Mouse (Mus musculus) cerebellum, adult 18-20 months (tissue): ENCODE measurements around the gene Slc27a4.

Experiments used
- DNase-seq, 2 experiments: peaks; one replicate each; pipeline ENCODE4 v3.0.0; 2021

The Slc27a4 gene

DNA sequence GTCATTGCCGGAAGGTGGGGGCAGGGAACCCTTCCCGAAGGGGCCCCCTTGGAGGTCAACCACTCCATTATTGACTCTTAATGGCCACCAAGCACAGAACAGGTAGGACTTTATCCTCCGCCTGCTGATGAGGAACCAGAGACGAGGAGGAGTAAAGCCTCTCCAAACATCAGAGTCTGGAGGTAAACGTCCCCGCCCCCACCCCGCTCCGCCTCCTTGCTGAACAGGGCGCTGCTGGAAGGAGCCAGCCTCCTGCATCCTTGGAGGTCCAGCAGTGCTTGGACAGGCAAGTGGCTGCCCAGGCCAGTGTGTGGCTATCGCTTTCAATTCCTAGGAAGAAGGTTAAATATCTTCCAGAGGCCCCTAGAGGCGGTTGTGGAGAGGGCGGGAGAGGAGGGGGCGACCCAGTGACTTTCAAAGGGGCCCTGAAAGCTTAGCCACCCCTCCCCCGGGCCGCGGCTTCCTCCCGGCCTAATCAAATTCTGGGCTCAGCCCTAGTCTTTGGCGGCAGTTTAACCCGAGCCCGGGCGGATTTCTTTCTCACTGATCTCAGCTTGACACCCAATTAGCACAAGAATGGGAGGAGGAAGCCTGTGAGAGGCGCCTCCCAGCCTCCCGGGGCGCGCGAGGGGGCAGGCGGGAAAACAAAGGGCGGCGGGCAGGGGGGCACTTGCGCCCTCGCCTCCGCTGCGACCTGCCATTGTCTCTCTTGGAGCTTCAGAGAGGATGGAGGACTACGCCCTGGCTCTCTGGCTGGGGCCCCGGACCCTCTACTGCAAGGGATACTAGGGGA, 17.8 kb downstream of the Slc27a4 start, which contains the start of gene Urm1:
Gene Urm1, plus strand, starts transcription at position 51 of the 793 bp plus-strand sequence.
- peak; percentile 63 to 64 for DNase-seq

DNA sequence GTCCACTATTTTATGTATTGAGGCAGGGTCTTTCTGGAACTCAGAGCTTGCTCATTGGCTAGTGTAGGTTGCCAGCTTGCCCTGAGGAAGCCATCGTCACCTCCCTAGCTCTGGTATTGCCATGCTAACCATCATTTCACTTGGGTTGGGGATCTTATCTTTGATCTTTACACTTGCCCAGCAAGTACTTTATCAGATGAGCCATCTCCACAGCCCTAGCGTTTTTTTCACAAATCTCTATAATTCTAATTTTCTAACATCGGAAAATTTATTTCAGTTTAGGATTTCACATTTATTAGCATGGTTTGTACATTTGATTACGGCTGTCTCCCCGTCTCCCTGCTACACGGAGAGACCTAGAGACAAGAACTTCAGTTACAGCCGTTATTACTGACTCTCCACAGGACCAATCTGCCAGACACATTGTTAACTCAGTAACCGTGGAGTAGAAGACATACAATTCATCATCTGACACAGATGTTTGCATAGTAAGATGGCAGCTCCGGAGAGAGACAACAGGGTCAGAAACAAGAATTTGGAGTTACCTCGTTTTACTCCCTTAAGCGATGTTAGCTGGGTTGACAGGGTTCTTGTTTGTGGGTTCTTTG, 24.0 kb downstream of the Slc27a4 start:
- DNase-seq = no peak

DNA sequence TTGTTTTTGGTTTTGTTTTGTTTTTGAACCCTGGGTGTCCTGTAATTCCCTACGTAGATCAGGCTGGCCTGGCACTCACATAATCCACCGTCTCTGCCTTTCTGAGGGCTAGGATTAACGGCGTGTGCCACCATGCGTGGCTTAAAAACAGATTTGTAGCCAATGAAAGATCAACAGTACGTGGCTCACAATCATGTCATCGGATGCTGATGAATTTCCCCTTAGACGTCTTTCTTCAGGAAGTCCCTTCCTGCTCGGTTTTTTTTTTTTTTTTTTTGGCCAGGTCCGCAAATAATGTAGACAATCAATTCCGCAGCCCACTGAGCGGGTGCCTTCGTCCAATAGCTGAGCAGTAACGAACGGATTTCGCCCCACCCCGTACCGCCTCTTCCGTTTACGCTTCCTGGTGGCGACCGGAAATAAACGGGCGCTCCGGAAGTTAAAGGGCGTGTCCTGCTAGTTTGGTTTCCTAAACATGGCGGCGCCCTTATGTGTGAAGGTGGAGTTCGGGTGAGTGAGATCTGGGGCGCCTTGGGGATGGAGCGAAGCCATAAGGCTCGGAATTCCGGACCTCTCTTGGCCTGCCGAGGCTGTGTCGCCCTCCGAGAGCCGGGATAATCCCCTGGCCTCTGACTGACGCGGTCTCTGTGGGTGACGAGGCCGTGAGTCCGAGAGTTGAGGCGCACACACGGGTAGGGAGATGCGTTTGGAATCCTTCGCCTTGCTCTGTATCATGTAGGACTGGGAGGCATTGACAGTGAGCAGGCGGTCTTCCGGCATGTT, 24.7 kb downstream of the Slc27a4 start:
- DNase-seq = peak; percentile 93 to 97

DNA sequence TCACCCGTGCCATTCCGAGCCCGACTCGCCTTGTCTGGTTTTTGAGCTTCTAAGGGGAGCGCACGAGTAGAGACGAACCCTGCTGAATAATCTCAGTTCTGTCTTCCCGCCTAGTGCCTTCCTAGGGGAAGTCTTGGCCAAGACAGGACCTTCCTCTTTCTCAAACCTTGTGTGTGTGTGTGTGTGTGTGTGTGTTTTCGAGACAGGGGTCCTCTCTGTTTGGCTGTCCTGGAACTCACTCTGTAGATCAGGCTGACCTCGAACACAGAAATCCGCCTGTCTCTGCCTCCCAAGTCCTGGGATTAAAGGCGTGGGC, 25.2 kb downstream of the Slc27a4 start:
- no peak for DNase-seq

DNA sequence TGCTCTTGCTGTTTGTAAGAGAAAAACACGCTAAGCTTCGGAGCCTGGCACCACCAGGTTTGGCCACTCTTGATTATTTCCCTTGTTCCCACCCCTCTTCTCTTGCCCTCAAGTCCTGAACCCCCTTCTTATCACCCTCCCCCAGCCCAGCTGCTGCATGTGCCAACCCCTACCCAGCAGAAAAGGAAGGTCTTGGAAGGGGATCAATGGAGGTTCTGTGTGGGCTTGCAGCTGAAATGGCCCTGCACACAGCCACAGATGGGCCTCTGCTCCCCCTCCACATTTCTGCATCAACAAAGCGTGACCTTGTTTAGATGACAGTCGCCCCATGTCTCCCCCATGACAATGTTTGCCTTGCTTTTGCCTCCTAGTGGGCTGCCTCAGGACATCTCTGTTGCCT, 28.7 kb downstream of the Slc27a4 start:
- no peak for DNase-seq

DNA sequence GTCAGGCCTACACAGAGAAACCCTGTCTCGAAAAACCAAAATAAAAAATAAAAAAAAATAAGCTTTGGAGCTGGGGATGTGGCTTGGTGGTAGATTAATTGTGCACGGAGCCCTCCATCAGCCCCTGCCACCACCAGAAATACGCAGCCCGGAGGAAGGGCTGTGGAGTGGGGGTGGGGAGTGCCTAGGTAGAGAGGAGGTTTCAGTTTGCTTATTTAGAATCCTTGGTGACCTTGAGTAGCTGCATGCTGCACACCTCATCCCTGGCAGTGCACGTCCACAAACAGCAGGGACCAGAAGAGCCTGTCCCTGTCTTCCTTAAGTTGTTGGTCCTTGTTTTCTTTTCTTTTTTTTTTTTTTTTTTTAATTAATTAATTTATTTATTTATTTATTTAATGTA, 31.4 kb downstream of the Slc27a4 start:
- DNase-seq = no peak

DNA sequence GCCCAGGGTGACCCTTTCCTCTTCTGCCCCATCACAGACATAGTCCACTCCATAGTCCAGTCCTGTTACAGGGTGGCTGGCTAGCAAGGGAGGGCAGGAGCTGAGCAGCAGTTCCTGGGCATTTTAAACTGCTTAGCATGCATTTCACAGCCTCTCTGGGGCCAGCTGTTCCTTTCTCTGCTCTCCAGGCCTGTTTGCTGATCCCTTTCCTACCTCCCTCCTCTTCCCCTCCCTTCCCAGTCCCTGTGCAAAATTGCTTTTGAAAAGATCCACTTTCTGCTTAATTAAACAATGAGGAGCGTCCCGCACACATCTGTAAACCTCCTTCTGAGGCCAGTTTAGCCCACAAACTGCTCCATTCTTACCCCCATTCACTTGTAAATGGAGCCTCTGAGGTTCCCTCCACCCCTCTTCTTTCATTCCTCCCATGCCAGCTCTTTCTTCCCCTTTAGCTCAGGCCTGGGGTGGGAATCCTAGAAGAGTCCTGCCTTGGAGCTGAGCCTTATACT, 33.0 kb downstream of the Slc27a4 start:
- DNase-seq = no peak

DNA sequence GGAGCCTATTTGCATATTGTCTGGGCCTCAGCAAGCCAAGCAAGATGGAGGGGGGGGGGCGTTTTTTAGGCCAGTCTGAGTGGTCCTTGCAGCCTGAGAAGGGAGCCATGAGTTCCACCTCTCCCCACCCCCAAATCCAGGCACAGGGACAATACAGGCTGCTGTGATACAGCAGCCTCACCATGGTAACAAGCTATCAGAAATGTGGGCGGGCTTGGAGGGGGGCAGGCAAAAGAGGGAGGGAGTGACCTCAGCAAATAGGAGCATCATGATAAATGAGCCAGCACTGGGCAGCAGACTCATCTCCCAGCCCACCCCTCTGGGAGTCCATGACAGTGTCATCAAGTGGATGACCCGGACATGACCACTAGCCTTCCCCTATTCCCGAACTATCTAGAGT, 37.0 kb downstream of the Slc27a4 start:
- DNase-seq = no peak

DNA sequence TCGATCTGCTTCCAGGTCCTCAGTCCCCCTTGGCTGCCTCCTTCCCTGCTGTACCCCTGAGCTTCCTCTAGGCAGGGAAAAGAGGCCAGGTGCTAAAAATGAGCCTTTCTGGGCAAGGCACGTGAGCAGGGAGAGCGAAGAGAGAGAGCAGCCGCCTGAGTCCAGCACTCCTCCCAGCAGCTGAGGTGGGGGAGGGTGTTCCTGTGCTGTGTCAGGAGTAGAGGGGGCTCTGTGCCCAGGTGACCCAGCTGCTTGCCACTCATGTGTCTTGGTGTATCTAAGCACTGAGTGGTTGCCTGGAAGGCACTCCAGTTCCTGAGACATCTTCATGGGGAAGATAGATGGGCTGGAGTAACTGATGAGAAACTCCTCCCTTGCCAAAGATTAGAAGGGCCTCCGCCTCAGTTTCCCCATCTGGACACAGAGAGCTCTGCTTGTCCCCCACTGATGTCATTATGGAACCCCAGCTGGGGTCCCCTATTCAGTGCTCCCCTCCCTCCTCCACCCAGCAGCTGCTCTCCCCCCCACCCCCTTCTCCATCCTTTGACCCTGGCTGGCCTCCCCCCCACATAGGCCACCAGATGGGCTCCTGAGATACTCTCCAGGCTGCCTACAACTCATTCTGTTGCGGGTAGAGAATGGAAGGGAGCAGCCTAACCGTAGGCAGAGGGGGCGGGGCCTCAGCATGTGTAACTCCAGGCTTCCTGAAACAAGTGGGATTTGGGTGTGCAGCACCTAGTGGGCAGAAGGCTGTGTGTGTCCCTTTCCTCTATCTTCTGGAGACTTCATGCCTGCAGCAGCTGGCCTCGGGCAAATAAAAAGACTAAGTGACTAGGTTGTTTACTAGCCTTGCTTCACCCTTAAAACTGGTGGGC, 41.0 kb downstream of the Slc27a4 start:
- DNase-seq = no peak

DNA sequence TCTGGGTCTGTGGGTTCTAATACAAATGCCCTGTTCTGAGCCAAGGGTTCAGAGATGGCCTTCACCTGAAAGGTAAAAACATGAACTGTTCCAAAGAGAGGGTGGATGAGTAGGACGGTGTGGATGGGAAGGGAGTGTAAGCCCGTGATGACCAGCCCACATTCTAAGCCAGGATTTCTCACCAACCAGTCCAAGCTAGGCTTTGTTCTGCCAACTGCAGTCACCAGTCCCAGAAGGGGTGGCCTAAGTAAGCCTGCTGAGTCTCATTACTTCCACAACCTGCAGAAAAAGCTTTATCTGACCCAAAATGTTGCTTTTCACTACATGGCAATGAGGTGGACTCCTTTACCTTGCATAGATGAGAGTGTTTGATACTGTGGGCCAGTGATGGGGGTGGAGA, 41.7 kb downstream of the Slc27a4 start:
- DNase-seq = no peak

DNA sequence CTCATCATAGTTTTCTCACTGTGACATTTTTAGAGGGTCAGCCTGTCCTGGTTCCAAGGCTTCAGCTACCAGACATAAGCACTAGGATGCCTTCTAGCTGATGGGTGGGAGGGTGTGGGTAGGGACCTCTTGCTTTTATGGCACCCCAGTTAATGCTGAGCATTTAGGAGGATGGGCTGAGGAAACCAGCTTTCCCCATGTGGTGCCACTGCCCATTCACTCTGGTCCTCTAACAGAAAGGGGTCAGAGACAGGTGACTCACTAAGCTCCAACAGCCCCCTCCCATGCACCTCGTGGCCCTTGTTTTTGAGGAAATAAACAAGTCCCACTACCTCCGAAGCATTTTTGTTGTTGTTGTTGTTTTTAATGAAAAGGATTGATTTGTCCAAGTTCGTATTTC, 42.2 kb downstream of the Slc27a4 start:
- no peak for DNase-seq

DNA sequence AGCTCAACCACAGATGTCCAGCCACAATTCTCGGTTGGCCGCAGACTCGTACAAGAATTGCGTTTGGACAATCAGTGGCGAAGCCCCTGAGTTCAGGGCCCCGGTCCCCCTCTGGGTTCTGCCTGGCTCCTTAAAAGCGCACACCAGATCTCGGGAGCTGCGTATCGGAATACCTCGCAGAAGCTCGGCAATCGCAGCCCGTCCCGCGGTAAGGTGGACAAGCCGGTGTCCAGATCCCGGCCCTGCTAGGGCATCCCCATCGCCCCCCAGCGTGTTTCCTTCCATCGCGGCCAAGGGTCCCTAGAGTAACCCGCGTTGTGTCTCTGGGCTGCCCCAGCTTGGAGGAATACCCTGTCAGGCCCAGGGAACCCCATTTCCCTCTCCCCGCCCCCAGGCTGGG, 43.2 kb downstream of the Slc27a4 start:
- no peak for DNase-seq

DNA sequence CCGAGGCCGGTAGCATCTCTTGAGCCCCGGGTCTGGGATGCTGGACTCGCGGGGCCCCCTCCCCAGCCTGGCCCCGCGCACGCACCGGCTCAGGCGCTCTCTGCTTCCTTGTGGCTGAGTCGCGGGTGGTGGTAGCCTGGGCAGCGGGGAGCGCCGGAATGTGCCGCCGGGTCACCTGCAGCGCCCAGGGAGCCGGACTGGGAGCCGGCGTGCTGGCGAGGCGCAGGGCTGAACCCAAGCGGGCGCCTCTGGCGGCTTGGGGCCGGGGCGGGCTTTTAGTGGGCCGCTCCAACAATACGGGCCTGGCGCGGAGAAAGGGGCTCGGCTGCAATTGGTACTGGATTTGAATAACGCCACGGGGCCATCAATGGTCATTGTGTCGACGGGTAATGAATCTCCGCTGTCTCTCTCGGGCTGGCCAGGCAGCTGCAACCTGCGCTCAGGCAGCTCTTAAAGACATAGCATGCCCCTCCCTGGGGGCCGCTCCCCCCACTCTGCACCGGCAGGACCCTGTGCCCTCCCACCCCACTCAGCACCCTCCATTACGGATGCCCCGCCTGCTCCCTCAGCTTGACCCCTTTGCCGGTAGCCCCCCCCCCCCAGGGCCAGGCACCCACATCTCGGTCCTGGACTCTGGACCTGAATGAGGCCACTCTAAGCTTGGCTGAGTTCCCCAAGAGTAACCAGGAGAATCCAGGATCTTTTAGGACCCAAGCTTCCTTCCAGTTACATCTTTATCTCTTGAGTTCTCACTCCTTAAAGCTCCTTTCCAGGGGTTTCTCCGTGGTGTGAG, 43.8 kb downstream of the Slc27a4 start:
- DNase-seq = peak in 1 of 2 experiments; percentile 25

DNA sequence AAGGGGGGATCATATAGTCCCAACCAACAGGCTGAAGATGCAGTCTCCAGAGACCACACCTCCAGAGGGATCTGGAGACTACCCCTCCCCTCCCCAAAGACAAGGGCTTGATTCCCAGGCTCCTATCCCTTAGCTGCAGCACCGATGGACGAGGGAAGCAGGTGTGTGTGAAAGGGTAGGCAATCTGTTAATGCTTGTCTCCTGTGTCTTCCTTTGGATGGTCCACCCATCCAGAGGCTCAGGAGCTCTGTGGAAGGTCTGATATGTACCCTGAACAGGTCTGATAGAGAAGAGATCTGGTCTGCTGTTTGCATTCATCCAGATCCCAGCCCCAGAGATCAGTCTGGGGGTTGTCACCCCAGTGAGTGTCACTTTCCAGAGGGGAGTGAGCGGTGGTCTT, 44.5 kb downstream of the Slc27a4 start:
- DNase-seq = no peak

DNA sequence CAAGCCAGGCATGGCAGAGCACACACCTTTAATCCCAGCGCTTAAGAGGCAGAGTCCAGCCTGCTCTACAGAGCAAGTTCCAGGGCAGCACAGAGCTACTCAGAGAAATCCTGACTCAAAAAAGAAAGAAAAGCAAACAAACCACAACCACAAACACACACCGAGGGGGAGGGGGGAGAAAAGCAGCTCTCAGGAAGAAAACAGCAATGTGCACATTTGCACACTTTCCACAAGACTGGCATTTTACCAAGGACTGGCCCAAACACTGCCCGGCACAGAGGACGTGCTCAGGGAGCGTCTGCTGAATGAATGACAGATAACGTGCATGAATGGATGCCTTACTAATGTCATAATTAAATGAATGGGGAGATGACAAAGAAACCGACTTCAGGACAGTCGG, 46.6 kb downstream of the Slc27a4 start:
- no peak for DNase-seq

DNA sequence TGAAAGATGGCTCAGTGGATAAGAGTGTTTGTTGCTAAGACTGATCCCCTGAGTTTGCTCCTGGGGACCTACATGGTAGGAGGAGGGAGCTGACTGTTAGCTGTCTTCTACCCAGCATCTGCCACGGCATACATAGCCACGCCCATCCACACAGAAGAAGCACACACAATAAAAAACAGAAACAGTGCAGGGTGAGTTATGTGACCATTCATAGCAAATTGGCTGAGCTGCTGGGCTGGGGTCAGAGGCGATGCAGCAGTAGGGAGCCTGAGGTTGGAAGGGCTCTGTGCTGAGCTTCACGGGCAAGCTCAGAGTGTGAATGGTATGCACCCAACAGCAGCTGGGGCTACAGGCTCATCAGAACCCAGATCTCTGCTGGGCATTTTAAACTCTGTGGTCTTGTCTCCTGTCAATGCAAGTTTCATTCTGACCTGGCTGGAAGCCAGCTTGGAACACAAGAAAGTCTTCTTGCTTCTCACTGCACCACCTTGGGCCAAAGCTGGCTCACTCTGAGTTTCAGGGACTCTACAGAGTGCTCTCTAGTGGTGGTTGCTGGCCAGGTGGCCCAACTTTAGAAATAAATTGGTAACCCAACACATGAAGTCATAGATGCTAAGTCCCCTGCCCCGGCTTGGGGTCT, 47.5 kb downstream of the Slc27a4 start:
- no peak for DNase-seq

DNA sequence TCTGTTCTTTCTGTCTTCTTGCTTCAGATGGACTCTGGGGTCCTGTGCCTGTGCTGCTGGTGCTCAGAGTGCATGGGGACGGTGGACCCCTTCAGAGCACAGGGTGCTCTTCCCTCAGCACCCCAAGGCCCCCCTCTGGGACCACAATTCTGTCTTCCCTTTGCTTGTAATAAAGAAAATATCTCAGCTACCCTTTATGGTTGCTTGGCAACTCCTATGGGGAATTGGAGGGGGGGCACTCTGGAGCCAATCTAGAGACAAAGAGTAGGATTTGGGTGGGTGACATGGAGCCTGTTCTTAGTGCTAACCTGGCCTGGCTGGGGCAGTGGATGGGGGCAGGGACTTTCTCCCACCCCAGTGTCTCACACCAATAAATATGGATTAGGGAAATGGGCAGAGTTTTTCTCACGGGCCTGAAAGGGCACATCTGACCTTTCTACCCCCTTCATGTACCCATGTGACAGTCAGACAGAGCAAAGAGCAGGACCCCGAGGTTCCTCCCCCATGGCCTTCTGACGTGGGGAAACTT, 50.6 kb downstream of the Slc27a4 start:
- no peak for DNase-seq

DNA sequence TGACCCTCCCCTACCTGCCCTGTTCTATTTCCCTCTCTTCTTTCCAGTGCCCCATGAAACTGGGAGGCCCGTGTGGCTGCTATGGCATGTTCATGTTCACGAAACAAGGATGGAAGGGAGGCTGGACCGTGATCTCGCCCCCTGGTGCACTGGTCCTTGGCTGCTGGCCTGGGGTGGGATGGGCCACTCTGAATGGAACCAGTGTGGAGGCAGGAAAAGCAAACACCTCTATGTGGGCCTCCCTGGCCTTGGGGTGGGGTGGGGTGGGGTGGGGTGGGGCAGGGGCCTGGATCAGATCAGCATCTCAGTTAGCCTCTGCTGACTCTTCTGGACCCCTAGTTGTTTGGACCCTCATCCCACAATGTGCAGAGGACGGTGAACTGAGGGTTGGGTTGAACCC, 51.3 kb downstream of the Slc27a4 start:
- no peak for DNase-seq

DNA sequence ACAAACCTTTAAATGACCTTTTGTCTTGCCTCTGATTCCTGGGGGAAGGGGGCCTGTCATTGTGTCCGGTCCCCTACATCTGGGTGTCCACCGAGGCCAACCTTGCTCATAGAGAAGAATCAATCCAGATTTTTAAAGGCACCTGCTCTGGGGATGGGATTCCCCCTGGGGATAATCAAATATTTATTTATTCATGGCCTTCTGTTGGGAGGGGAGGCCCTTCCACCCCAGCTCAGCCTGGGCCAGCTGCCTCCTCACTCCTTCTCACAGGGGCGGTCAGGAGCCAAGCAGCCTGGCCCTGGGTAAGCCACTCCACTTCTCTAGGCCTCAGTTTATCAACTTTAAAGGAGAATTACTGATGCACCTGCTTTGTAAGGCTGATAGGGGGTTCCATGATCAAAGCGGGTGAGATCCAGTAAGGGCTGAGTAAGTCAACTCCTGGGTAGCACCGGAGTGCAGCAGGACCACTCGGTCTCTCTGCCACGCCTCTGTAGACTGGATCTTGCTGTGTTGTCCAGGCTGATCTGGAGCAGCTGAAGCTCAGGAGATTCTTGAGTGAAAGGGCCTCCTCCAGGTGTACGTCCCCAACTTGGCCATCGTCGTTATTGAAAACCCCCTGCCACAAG, 53.3 kb downstream of the Slc27a4 start:
- DNase-seq = no peak

DNA sequence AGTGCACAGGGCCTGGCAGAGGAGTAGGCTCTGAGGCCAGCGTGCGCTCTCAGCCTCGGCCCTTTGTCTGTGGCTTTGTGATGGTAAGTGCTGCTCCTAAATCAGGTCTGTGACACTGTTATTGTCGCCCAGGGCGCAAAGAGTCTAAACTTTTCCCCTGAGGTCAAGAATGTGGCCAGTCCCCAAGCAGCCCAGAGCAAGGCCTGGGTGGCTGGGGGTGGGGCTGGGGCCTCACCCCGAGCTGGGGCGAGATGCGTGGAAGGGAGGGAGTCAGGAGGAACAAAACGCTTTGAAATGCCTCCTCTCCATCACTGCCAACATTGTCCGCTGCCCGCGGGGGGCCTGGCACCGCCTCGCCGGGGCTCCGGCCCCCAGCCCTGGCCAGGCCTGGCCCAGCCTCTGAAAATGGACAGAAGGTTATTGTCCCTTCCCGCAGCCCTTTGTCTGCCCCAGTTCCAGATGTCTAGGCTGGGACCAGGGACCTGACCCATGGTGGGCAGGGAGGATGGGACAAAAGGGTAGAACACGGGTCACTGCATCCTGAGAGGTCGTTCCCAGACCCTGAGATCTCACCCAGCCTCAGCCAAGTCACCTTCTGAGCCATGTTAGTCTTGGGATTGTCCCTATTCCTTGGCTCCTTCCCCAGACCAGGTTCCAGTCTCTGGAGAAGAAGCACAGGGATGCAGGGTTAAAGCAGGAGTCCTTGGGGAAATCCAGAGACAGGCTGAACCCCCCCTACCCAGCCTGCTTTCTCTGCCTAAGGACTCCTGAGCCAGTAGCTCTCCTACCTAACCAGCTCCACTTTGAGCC, 54.2 kb downstream of the Slc27a4 start:
- DNase-seq = no peak
